Mouse (Mus musculus): ENCODE results near the gene Polm. TPM values are rescaled to one million over a fixed set of nuclear protein-coding genes. Genes with fewer than 3 reads are reported as not detected.

Gene Polm
- polyA plus RNA-seq, 1 experiment from 2014 or later: 6.2 TPM

- H3K36me3 ChIP-seq (ENCODE audit: control insufficient read depth, insufficient read depth, low read length): peaks cover 13% of the 10 kb centered on the region
- H3K27ac ChIP-seq (ENCODE audit: low read depth, low read length): no peak overlapping the region
- no peaks in the 10 kb centered on the region for H3K27me3 ChIP-seq (ENCODE audit: control insufficient read depth, insufficient read depth, low read length)
- H3K4me3 ChIP-seq (ENCODE audit: low read depth, low read length): no peak overlapping the region
- H3K9ac ChIP-seq (ENCODE audit: low read length): no peak overlapping the region
- no peak overlapping the region for H3K4me2 ChIP-seq (ENCODE audit: low read depth)
- no peaks in the 10 kb centered on the region for H3K9me3 ChIP-seq (ENCODE audit: control insufficient read depth, low read length)
- H3K4me1 ChIP-seq (ENCODE audit: control insufficient read depth, insufficient read depth, low read length): peaks cover 11% of the 10 kb centered on the region
- no peak for ATAC-seq (ENCODE audit: insufficient read depth, low FRiP score, low TSS enrichment)
- DNase-seq (ENCODE audit: low spot score): no peak
- WGBS: over 99% methylated on average over 9 of the region's 9 CpGs
Measured at GRCm38 (mm10) chr11:5873192-5873591, 35.4 kb upstream of the Polm start.

DNA sequence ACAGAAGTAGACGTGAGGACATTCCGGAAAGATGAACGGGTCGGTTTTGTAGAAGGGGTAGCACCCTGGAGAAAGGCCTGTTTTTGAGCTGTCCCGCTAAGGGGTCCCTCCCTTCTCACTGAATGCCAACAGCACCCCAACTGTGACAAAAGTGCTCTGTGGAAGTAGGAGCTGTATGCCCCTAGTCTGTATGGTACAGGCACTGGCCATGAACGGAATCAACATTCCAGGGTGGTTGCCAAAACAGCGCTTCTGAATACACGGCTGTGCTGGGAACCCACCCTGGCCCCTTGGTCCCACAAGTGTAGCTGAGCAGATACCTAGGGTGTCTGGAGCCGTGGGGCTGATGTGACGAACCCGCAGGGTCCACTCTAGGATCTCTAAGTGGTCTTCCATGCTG, 34.9 kb upstream of the Polm start:
- Histone ChIP-seq H3K9ac (ENCODE audit: low read length) (no peak overlapping the region), H3K36me3 (ENCODE audit: control insufficient read depth, insufficient read depth, low read length) (peaks cover 13% of the 10 kb centered on the region), H3K4me2 (ENCODE audit: low read depth) (no peak overlapping the region), H3K4me1 (ENCODE audit: control insufficient read depth, insufficient read depth, low read length) (peaks cover 11% of the 10 kb centered on the region), H3K9me3 (ENCODE audit: control insufficient read depth, low read length) (no peaks in the 10 kb centered on the region), H3K4me3 (ENCODE audit: low read depth, low read length) (no peak overlapping the region), H3K27ac (ENCODE audit: low read depth, low read length) (no peak overlapping the region), H3K27me3 (ENCODE audit: control insufficient read depth, insufficient read depth, low read length) (no peaks in the 10 kb centered on the region)
- WGBS: 94% methylated on average over 11 of the region's 11 CpGs
- no peak for ATAC-seq (ENCODE audit: insufficient read depth, low FRiP score, low TSS enrichment)
- no peak for DNase-seq (ENCODE audit: low spot score)

DNA sequence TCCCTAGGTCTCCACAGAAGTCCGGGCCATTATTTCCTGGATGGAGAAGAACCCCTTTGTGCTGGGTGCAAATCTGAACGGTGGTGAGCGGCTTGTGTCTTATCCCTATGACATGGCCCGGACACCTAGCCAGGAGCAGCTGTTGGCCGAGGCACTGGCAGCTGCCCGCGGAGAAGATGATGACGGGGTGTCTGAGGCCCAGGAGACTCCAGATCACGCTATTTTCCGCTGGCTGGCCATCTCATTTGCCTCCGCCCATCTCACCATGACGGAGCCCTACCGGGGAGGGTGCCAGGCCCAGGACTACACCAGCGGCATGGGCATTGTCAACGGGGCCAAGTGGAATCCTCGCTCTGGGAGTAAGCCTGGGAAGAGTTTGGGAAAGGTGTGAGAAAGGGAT, 32.3 kb upstream of the Polm start:
- H3K27me3 ChIP-seq (ENCODE audit: control insufficient read depth, insufficient read depth, low read length): no peaks in the 10 kb centered on the region
- H3K4me2 ChIP-seq (ENCODE audit: low read depth): no peak overlapping the region
- H3K27ac ChIP-seq (ENCODE audit: low read depth, low read length): no peak overlapping the region
- no peak for ATAC-seq (ENCODE audit: insufficient read depth, low FRiP score, low TSS enrichment)
- no peaks in the 10 kb centered on the region for H3K9me3 ChIP-seq (ENCODE audit: control insufficient read depth, low read length)
- no peaks in the 10 kb centered on the region for H3K4me1 ChIP-seq (ENCODE audit: control insufficient read depth, insufficient read depth, low read length)
- H3K36me3 ChIP-seq (ENCODE audit: control insufficient read depth, insufficient read depth, low read length): peaks cover 13% of the 10 kb centered on the region
- H3K9ac ChIP-seq (ENCODE audit: low read length): no peak overlapping the region
- 89% methylated on average over 16 of the region's 16 CpGs for WGBS
- no peak for DNase-seq (ENCODE audit: low spot score)
- no peak overlapping the region for H3K4me3 ChIP-seq (ENCODE audit: low read depth, low read length)

GRCm38 (mm10) chr11:5869331-5869730, 31.5 kb upstream of the Polm start:
- peaks cover 11% of the 10 kb centered on the region for H3K36me3 ChIP-seq (ENCODE audit: control insufficient read depth, insufficient read depth, low read length)
- no peak for ATAC-seq (ENCODE audit: insufficient read depth, low FRiP score, low TSS enrichment)
- H3K4me2 ChIP-seq (ENCODE audit: low read depth): no peak overlapping the region
- H3K27ac ChIP-seq (ENCODE audit: low read depth, low read length): no peak overlapping the region
- no peaks in the 10 kb centered on the region for H3K27me3 ChIP-seq (ENCODE audit: control insufficient read depth, insufficient read depth, low read length)
- WGBS: 93% methylated on average over 16 of the region's 16 CpGs
- no peak overlapping the region for H3K4me3 ChIP-seq (ENCODE audit: low read depth, low read length)
- H3K9me3 ChIP-seq (ENCODE audit: control insufficient read depth, low read length): no peaks in the 10 kb centered on the region
- no peak for DNase-seq (ENCODE audit: low spot score)
- no peak overlapping the region for H3K9ac ChIP-seq (ENCODE audit: low read length)
- no peaks in the 10 kb centered on the region for H3K4me1 ChIP-seq (ENCODE audit: control insufficient read depth, insufficient read depth, low read length)

GRCm38 (mm10) chr11:5868324-5868723, 30.5 kb upstream of the Polm start:
- no peak overlapping the region for H3K9ac ChIP-seq (ENCODE audit: low read length)
- DNase-seq (ENCODE audit: low spot score) (no peak), ATAC-seq (ENCODE audit: insufficient read depth, low FRiP score, low TSS enrichment) (no peak)
- WGBS: 94% methylated on average over 12 of the region's 12 CpGs
- no peak overlapping the region for H3K27ac ChIP-seq (ENCODE audit: low read depth, low read length)
- H3K9me3 ChIP-seq (ENCODE audit: control insufficient read depth, low read length): no peaks in the 10 kb centered on the region
- H3K4me2 ChIP-seq (ENCODE audit: low read depth): no peak overlapping the region
- H3K27me3 ChIP-seq (ENCODE audit: control insufficient read depth, insufficient read depth, low read length): no peaks in the 10 kb centered on the region; the same call in 1 of the 2 replicates
- no peak overlapping the region for H3K4me3 ChIP-seq (ENCODE audit: low read depth, low read length)
- no peaks in the 10 kb centered on the region; the same call in 1 of the 2 replicates for H3K4me1 ChIP-seq (ENCODE audit: control insufficient read depth, insufficient read depth, low read length)
- H3K36me3 ChIP-seq (ENCODE audit: control insufficient read depth, insufficient read depth, low read length): peaks cover 8% of the 10 kb centered on the region

DNA sequence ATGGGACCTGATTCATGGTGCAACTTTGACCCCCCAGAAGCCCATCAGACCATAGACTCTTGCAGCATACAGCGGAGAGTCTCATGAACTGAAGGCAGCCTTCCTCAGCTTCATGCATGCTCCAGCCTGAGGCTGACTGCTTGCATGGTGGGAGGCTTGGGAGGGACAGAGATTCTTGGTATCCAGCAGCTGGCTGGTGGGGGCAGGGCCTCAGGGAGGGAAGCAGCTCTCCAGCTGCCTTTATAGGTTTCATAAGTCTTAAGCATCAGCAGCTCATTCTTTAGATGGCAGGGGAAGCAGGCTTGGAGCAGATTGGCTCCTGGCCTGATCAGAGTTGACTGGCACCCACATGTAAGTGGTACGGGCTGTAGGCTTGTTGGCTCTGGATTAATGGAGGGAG, 29.4 kb upstream of the Polm start:
- Histone ChIP-seq H3K27ac (ENCODE audit: low read depth, low read length) (no peak overlapping the region), H3K9me3 (ENCODE audit: control insufficient read depth, low read length) (no peaks in the 10 kb centered on the region), H3K4me3 (ENCODE audit: low read depth, low read length) (no peak overlapping the region), H3K36me3 (ENCODE audit: control insufficient read depth, insufficient read depth, low read length) (peaks cover under 1% of the 10 kb centered on the region; the same call in 1 of the 2 replicates), H3K27me3 (ENCODE audit: control insufficient read depth, insufficient read depth, low read length) (peaks cover 2% of the 10 kb centered on the region; the same call in 1 of the 2 replicates), H3K4me2 (ENCODE audit: low read depth) (no peak overlapping the region), H3K4me1 (ENCODE audit: control insufficient read depth, insufficient read depth, low read length) (no peaks in the 10 kb centered on the region; the same call in 1 of the 2 replicates), H3K9ac (ENCODE audit: low read length) (no peak overlapping the region)
- ATAC-seq (ENCODE audit: insufficient read depth, low FRiP score, low TSS enrichment): no peak
- WGBS: 89% methylated on average over 2 of the region's 2 CpGs
- DNase-seq (ENCODE audit: low spot score): no peak

DNA sequence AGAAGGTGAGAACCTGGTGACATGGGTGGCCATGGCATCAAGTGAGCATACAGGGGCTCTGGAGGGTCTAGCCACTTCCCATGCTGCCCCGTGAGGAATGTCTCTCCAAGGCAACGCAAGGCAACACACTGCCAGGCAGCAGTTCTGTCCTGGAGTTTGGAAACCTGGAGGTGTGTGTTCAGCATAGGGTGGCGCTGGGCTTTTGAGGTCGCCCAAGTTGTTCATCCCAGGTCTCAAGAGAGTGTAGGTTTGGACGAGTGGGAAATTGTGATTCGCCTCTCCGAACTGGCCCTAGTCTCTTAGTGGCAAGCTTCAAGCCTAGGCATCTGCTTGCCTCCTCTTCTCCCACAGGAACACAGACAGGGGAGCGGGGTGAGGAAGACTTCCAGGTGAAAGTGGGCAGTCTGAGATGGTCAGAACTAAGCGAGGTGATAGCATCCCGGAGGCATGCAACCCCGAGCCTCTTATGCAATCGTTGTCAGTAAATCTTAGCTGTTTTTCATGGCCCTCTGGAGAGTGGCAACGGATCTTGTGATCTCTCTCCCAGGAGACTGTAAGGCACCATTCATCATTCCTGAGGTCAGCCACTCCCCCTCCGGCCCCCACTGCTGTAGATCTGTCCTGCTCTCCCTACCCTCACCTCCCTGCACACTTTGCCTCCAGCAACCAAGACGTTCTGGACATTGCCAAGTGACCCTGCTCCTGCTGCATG, 24.7 kb upstream of the Polm start:
- Histone ChIP-seq H3K27me3 (ENCODE audit: control insufficient read depth, insufficient read depth, low read length) (peaks cover 17% of the 10 kb centered on the region), H3K4me1 (ENCODE audit: control insufficient read depth, insufficient read depth, low read length) (peaks cover 5% of the 10 kb centered on the region; the same call in 1 of the 2 replicates), H3K9ac (ENCODE audit: low read length) (no peak overlapping the region), H3K4me3 (ENCODE audit: low read depth, low read length) (peak overlapping the region; percentile 31; the same call in 1 of the 2 replicates), H3K4me2 (ENCODE audit: low read depth) (peak overlapping the region; percentile 46), H3K36me3 (ENCODE audit: control insufficient read depth, insufficient read depth, low read length) (no peaks in the 10 kb centered on the region), H3K27ac (ENCODE audit: low read depth, low read length) (no peak overlapping the region), H3K9me3 (ENCODE audit: control insufficient read depth, low read length) (no peaks in the 10 kb centered on the region)
- WGBS: 19% methylated on average over 15 of the region's 15 CpGs
- DNase-seq (ENCODE audit: low spot score): no peak
- ATAC-seq (ENCODE audit: insufficient read depth, low FRiP score, low TSS enrichment): no peak

DNA sequence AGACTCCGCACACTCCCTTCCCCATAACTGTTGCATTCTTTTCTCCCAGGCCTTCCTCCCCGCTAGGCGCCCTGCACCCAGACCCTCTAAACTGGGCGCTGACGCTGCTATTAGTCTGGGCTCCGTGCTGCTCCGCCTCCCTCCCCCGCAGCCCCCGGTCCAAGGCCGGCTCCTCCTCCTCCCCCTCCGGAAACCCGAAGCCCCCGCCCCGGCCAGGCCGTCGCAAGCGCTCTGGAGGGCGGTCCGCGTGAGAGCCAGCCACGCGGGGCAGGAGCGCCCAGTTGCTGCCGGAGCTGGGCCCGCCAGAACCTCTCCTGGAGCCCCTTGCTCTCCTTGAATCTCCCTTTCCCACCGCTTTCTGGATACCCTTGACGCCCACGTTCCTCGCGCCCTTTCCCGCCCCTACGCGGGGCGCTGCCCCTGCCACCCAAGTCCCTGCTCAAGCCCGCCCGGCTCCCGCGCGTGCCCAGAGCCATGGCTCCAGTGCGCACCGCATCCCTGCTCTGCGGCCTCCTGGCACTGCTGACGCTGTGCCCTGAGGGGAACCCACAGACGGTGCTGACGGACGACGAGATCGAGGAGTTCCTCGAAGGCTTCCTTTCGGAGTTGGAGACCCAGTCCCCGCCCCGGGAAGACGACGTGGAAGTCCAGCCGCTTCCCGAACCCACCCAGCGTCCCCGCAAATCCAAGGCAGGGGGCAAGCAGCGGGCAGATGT, 24.0 kb upstream of the Polm start, which contains the start of gene Aebp1:
Gene Aebp1, plus strand, starts transcription at position 270 of the 716 bp plus-strand sequence.
- no peaks in the 10 kb centered on the region for H3K36me3 ChIP-seq (ENCODE audit: control insufficient read depth, insufficient read depth, low read length)
- DNase-seq (ENCODE audit: low spot score) (peak; percentile 45), ATAC-seq (ENCODE audit: insufficient read depth, low FRiP score, low TSS enrichment) (no peak)
- H3K4me1 ChIP-seq (ENCODE audit: control insufficient read depth, insufficient read depth, low read length): peaks cover 5% of the 10 kb centered on the region; the same call in 1 of the 2 replicates
- no peak within 1 kb of the TSS for H3K27ac ChIP-seq (ENCODE audit: low read depth, low read length)
- H3K27me3 ChIP-seq (ENCODE audit: control insufficient read depth, insufficient read depth, low read length): peaks cover 17% of the 10 kb centered on the region
- no peaks in the 10 kb centered on the region for H3K9me3 ChIP-seq (ENCODE audit: control insufficient read depth, low read length)
- peak within 1 kb of the TSS; percentile 19; the same call in 1 of the 2 replicates for H3K9ac ChIP-seq (ENCODE audit: low read length)
- peak within 1 kb of the TSS; percentile 46 for H3K4me2 ChIP-seq (ENCODE audit: low read depth)
- 3% methylated on average over 50 of the region's 59 CpGs for WGBS
- H3K4me3 ChIP-seq (ENCODE audit: low read depth, low read length): peak within 1 kb of the TSS; percentile 31
